Mouse (Mus musculus) thymus, postnatal 14 days (tissue): ENCODE data around the gene Bbs2.
"Not testable (repeated sequence)": the region's sequence is repeated elsewhere in the genome, so short reads cannot be mapped to it uniquely, and the experiment has no call there.

Experiments
- DNase-seq: peaks from one replicate; pipeline ENCODE4 v3.0.0; 2021

Gene Bbs2

DNA sequence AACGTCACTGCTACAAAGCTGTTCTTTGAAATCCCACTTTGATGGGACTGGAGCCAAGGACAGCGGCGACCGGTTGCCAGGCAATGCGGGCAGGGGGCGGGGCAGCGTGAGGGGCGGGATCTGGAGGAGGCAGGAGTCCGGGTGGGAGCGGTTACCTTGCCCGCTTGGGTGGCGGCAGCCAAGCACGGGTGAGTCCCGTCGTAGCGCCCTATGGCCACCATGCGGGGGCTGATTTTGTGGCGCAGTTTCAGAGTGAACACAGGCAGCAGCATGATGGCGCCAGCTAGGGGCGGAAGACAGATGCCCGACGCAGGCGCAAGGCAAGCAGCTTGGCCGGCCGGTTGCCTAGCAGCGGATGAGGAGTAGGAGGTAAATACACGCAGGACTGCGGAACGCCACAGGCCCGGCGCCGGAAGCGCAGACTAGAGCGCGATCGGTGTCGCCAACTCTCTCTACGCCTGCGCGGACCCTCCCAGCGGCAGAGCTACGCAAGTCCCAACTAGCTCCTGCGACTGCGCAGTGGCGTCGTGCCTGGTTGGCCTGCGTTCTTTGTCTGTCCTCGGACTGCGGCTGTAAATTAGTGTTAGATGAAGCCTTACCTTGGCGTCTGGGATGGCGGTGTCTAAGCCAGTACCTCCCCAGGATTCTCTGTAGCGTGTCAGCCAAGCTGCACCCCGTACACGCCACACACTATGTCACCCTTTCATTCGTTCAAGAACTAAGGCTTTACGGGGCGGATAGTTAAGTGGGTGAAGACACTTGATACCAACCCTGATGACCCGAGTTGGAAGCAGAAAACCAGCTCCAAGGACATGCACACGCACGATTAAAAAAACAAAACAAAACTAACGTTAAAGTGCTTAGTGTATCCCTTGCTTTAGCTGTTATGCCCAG is at the start of gene Bbs2:
TSS of gene Bbs2 (minus strand) at position 848 of the 894 bp plus-strand sequence.
- peak; percentile 99 for DNase-seq

DNA sequence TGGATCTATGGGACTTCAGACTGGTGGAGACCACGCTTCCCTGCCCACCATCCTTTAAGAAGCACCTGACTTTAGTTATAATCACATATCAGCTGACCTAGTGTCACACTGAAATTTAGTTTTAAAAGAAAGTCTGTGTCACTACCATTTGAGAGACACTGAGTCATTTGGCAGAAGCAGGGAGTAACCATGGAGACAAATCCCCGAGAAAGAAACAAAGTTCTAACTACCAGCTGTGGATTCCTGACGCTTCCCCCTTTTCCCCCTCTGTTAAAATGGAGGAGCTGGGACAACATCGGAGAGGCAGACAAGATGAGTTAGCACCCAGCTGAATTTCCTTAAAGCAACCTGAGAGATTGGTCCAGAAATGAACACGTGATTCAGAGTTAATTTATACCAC is 49.5 kb upstream of the Bbs2 start:
- no peak for DNase-seq

DNA sequence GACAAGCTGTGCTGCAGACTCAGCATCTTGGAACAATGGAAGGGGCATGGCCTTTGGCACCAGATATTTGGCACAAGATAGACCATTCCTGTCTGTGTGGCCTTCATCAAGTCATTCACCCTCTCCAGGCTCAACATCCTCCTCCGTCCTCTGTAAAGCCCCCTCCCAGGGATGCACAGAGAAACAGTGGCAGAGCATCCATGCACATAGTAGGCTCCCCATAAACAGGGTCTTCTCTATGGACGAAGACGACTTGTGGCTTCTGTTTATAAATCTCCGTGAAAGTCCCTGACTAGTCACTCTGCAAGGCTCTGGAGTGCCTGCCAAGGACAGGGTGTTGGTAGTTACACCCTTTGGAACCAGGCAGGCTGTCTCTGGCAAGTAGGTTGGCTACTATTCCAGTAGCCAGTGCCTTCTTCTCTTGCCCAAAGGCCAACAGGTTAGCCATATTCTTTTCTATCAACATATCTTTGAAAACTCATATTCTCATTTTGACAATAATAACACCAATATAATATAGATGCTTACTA is 41.6 kb upstream of the Bbs2 start:
- no peak for DNase-seq

DNA sequence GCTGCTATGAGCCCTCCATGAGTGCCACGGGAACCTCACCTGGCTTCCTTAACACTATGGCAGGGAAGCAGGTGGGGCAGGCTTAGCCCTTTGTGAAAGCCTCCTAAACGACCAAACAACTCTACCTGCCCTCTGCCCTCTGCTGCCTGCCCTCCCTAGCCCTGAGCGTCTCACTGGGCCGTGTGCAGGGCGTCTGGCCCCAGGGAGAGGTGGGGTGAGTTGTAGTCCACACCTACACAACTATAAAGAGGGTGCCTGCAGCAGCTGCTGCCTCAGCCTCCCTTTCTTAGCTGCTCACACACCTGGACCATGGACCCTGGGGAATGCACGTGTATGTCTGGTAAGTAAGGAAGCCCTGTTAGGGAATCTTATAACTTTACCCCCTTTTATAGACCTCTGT is 38.2 kb upstream of the Bbs2 start, which contains the start of gene Mt4:
TSS of gene Mt4 (plus strand) at position 265 of the 400 bp plus-strand sequence.
- no peak for DNase-seq

DNA sequence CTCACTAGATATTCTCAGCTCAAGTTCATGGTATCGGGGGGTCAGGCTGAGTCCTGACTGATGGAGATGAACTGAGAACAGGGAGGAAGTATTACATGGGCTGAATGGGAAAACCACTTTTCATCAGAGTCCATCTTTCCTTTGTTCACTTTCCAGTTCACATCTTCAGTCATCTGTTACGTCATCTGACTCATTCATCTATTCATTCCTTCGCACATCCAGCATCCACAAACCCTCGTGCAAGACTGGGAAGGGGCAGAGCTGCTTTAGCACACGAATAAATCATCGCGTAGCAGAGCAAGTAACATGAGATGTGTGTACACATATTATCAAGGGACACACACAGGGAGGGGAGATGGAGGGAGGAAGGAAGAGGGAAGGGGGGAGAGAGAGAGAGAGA is 37.5 kb upstream of the Bbs2 start:
- no peak for DNase-seq

DNA sequence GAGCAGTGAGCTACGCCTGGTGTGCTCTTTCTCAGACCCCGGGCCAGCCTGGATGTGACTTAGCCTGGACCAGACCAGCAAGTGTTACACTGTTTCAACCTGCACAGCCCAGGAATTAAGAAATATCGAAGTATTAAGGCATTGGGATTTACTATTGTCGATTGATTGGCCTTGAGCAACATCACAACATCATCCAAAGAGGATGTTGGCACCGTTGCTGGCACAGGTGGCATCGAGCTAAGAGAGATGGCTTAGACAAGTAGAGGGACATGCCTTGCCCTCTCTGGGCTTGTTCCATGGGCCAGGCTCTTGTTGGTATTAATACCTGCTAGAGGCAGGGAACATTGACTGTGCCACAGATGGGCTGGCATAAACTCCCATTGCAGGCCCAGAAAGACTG is 36.8 kb upstream of the Bbs2 start:
- no peak for DNase-seq

DNA sequence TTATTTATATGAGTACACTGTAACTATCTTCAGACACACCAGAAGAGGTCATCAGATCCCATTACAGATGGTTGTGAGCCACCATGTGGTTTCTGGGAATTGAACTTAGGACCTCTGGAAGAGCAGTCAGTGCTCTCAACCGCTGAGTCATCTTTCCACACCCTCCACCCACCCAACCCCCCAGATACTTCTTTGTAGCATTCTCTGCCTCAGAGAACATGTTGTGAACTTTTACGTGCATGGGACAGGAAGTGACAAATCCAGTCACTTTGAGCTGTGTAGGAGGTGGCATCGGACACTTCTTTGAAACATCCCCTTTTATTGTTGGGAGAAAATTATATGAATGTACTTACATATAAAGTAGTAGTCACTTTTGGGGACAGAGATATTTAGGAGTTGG is 35.9 kb upstream of the Bbs2 start:
- DNase-seq, result not testable (repeated sequence)

DNA sequence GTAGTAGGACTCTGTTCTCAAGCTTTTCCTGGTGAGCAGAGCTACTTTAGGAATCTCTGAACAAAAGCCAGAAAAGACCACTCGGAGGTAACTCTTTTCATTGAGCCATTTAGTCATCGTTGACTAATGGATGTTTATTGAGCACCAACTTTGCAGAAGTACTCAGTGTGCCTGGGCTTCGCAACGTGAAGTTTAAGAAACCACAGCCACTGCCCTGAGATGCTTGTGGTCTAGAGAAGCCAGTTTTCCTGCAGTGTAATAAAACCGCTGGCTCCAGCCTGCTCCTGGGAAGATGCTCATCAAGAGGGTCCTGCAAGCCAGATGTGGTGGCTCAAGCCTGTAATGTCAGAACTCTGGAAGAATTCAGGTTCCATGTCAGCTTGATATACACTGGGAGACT is 33.4 kb upstream of the Bbs2 start:
- no peak for DNase-seq

DNA sequence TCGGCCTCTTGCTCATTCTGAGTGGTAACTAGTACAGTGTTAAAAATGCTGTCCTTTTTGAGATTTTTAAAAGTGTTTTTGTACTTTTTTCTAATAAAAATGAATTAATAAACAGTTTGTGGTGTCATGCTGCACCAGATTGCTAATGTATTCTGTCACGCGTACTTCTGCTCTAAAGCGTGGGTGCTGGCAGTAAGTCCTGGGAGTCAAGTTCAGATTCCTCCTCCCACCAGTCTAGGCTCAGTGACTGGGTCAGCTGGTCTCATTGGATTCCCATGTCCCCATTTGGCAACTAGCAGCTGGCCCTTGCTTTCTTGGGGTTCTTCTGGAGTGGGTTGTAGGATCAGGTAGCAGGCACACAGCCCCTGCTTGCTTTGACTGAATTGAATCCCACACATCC is 31.4 kb upstream of the Bbs2 start:
- DNase-seq, result no peak

DNA sequence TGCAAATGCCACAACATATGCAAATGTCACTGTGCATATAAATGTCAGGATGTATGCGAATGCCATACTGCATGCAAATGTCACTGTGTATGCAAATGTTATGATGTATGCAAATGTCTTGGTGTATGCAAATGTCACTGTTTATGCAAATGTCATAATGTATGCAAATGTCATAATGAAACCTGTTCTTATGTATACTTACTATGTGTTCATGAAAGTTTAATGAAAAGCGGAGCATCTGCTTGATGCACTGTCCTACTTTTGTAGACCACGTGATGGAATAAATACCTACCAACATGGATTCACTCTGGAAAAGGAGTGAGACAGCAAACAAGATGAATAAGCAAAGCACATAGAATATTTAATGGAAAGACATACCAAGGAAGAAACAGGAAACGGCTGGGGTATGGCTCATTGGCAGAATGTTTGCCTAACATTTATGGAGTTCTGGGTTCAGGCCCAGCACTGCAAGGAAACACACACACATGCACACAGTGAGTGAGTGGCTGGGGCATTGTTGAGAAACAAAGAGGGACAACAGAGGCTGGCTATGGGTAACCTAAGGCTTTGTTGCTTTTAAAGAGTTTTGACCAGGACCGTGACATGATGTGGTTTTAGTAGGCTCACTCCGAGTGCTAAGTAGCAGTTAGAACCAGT is 30.5 kb upstream of the Bbs2 start:
- no peak for DNase-seq

DNA sequence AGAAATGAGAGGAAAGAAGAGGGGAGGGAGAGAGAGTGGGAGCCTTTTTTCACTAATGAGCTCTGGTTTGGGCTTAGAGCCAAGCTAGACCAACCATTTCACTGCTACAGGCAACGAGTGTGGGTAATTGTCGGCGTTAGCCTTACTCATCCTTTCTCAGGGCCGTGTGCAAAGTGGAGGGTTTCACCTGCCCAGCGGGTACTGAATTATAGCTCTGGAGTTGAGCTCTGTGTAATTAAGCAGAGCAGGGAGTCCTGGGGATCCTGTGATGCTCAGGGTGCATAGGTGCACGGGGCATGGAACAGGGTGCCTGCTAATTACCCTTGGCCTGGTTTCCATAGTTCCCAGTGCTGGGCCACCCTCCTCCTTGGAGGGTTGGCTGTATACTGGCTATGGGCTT is 29.0 kb upstream of the Bbs2 start:
- DNase-seq, result no peak

DNA sequence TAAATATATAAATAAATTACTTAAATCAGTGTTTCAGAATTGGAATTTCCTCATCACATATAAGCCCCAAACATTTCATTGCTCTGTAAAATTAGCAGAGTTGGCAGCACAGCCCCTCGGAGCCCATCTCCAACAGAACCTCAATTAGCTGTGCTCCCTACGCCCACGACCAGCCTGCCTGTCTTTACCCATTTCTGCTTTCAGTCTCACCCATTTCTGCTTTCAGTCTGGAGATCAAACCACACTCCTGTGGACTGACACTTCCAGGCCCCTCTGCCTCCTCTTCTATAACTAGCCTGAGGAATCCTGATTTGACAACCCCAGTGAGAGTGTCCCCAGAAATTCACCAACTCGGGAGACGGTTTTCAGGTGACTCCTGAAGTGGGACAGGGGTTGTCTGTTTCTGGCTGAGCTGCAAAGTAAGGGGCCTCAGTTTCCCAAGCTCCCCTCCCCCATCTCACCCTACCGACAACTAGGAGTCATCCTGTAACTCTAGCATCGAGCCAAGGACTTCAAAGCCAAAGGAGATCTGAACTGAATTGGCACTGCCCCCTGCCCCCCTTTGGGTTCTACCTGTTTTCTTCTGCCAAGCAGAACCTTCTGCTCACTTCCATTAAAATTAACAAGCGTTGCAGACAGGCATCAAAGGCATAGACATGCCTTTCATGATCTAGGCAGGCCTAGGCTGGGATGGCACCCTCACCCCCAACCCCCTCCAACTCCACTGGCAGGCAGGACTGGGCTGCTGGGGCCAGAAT is 24.2 kb upstream of the Bbs2 start:
- no peak for DNase-seq

DNA sequence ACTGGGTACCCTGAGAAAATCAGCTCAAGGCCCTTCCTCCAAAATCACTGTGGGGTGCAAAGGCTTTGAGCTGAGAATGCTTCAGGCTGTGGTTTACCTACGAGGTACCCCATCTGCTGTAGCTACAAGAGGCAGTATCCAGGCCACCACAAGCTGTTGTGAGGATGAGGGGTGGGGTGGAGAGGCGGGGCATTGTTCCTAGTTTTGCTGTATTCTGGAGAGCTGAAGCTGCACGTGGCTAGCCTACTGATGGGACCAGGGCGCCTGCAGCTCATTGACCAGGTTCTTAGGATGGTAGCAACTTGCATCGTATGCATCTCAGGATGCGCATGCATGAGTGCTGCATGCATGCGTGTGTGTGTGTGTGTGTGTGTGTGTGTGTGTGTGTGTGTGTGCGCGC is 22.9 kb upstream of the Bbs2 start:
- no peak for DNase-seq

DNA sequence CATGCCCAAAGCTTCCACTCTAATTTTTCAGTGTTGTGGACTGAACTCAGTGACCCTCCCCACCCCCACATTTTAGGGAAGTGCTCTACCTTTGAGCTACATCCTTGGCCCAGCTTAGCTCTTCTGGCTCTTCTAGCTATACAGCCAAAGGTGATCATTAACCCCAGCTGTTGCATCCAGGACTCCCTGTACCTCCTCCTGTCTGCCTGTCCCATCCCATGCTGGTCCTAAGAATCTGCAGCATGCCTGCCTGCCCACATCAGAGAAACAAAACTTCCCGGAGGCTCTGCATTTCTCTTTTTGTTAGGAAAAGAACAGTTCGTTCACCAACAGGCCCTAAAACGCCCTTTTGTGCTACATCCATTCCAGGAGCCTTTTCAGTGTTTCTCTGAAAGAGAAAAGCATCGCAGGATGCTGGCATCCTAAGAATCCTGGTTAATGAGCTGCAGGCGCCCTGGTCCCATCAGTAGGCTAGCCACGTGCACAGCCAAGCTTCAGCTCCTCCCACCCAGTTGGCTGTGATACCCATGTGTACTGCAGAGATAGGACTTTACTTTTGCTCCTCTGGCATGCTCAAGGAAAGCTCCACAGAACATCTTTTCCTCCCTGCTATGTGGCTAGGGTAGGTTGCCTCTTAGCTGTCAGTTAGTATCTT is 20.2 kb upstream of the Bbs2 start:
- no peak for DNase-seq

DNA sequence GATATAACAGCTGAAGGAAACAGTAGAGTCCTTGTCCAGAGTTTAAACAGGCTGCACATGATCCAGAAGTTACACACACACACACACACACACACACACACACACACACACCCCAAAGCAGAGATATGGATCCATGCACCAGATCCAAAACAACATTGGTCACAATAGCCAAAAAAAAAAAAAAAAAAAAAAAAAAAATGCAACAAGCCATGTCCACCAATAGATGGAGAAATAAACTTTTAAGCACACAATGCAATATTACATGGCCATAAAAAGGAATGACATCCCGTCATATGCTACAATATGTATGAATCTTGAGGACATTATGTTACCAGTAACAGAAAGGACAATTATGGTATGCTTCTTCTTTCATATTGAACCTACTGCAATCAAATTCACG is 15.2 kb upstream of the Bbs2 start:
- DNase-seq, result no peak

DNA sequence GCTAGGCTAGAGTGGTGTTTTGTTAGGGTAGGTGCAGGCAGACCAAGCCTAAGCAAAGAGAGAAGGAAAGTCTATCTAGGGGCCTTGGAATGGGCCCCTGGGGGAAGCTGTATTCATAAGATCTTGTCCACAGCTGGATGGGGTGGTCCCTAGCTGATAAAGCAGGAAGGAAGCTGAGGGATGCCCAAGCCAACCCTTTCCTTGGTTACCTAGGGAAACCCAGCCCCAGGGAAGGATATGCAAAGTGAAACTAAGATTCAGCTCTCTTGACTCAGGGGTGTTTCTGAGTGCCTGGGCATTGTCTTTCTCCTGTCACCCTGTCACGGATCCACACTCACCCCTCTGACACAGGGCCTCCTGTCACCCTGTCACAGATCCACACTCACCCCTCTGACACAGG is 14.7 kb upstream of the Bbs2 start:
- no peak for DNase-seq

DNA sequence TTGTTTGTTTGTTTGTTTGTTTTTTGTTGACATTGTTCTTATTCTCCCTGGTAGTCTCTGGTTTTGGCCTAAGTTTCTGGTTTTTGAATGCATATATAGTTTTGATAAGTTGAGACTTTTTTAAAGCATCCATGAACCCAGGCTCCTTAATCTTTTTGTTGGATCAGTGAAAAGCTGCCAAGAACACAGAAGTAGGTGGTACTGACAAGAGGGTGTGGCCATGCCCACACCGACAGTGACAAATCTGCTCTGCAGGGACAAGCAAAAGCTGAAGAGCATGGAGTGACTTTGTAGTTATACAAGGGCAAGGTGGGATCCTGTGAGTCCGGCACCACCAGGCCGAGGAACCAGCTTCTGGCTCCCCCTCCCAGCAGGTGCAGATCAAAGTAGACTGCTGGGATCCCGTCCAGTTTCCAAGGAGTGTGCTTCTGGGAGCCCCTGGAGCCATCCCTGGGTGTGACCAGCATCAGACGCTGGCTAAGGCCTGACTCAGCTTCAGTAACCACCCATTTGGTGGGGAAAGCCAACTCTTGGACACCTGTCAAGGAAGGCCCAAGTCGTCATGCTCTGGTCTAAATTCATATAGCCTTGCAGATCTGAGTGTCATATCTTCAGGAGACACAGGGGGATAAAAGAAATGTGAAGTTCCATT is 11.9 kb upstream of the Bbs2 start:
- DNase-seq, result no peak

DNA sequence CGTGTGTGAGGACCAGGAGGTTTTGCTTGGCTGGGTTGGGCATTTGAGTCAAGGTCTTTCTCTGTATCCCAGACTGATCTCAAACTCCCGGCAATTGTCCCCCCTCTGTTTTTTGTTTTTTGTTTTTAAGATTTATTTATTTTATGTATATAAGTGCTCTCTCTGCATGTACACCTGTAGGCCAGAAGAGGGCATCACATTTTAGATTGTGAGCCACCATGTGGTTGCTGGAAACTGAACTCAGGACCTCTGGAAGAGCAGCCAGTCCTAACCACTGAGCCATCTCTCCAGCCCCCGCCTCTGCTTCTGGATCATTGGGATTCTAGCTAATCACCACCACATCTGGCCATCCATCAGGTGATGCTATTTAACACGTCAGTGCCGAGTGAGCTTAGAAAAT is 11.1 kb upstream of the Bbs2 start:
- no peak for DNase-seq

DNA sequence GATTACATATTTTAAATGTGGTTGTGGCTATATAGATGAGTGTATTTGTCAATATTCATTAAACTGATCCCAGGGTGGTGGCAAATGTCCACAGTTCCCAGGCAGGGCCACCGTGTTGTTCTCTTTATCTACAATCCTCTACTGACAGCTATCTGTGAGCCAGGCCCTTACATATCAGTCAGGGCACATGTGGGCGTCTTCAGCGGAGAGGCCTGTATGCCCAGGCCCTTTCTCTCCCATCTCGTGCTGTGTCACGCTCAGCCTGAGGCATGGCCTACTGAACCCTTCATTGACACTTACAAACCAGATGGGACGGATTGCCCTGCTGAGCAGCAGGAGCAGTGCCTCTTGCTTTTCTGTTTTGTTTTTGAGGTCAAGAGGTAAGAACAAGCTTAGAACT is 10.7 kb upstream of the Bbs2 start:
- DNase-seq, result no peak

DNA sequence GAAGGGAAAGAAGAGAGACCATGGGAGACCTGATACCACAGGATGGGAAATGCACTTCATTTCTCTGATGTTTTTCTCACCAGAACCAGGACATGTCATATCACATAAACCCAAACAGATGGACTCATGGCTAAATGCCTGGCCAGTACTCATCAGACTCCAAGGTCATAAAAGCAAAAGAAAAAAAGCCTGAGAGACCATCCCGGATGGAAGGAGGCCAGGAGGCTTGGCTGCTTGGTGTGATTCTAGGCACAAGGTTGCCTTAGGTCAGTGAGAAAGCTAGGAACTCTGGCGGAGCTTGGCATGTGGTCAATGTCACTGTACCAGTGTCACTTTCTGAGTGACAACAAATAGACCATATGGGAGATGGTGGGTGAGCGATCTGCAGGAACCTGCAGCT is 9.1 kb upstream of the Bbs2 start:
- DNase-seq, result no peak

DNA sequence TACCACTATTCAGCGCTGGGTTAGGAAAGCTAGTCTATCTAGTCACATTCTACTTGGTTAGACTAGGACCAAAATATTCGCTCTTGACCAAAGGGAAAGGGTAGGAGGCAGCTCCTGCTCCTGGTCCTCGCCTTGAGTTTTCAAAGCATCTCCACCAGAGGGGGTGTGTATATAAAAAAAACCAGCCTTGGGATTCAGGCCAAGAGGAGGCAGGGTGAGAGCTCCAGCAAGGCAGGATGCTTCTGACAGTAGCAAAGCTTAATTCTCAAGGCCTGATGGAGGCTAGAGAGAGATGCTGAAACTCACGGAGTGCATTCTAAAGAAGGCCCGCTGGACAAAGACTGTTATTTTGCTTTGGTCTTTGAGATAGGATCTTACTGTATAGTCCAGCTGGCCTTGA is 5.4 kb upstream of the Bbs2 start:
- no peak for DNase-seq

DNA sequence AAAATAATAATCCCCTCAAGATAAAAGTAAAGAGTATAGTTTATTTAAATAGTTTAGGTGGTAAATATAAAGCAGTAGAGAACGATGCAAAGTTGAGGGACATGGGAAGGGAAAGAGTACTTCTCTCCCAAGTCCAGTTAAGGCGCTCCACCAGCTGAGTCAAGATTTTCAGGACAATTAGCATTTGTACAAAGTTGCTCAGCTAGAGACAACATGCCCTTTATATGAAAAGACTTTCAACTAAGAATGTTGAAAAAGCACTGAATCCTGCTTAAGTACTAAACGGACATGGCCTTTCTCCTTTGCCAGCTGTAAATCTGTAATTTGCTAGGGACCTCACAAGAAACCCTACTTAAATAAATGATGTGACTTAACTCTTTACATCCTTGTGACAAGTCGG is 268 bp upstream of the Bbs2 start:
- DNase-seq, result no peak
